Mouse (Mus musculus): ENCODE measurements around the gene Sept5.

DNA sequence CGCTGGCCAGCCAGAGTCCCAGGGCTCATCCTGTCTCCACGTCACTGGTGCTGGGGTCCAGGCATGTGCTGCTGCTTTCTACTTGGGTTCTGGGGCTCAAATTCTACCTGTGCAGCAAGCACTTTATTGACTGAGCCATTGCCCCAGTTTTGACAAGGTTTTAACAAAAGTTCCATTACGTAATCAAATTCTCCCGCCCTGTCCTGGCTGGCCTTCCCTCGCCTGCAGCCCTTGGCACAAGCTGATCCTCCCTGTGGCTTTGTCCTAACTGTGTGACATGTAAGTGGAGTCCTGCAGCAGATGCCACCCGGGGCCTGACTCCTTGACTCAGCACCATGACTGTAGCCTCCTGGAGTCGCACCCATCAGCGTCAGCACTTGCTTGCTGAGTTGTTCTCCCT is 55.6 kb downstream of the Sept5 start:
- TF ChIP-seq POLR2A (IDR thresholded peaks at IDR 0.05; ENCODE audit: control insufficient read depth, low read depth, low read length) (no peak), CTCF (IDR thresholded peaks at IDR 0.05; ENCODE audit: control insufficient read depth, insufficient read depth, insufficient replicate concordance, low read depth, low read length) (no peak)
